Mouse (Mus musculus) right cerebral cortex, postnatal 25 days (tissue): ENCODE results near the gene Map3k5.

Experiments used
- DNase-seq: peaks from one replicate; pipeline ENCODE4 v3.0.0; 2022

Gene Map3k5

DNA sequence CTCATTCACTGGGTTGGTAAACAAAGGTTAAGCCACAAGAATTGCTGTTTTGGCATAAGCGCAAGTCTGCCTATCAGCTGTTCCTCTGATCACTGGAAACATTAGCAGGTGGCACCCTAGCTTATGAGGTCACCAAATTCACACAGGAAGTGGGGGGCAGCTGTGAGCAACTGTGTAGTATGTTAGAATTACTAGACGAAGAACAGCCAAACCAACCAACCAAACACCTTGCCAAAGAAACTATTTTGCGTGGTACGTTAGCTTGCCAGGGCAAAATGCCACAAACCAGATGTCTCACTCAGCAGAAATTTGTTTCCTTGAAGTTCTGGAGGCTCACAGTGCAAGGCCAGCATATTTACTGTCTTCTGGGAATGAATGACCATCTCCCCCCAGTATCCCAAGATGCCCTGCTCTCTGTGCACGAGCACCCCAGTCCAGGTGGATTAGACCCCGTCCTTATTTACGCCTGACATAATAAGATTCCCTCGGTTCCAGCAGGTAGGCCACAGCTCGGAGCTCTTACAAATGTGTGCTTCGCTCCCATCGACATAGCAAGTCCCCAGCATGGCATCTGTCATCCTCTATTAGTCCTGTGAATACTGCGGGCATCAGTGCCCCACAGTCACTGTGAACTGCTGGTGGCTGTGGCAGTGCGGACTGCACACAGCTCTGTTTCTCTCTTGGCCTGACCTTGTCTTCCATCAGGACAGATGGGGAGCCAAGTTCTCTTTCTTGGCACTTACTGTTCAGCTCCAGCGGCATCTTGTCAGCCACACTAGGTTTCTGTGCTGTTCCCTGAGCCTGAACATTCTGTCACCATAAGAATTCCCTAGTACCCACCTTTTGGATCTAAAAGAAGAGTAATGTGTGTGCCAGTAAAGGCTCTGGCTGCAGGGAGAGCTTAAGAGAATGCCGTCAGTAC lies 185.5 kb downstream of the Map3k5 start:
- no peak for DNase-seq

- DNase-seq = no peak
Observed at GRCm38 (mm10) chr10:20121981-20122380, 187.7 kb downstream of the Map3k5 start.

DNA sequence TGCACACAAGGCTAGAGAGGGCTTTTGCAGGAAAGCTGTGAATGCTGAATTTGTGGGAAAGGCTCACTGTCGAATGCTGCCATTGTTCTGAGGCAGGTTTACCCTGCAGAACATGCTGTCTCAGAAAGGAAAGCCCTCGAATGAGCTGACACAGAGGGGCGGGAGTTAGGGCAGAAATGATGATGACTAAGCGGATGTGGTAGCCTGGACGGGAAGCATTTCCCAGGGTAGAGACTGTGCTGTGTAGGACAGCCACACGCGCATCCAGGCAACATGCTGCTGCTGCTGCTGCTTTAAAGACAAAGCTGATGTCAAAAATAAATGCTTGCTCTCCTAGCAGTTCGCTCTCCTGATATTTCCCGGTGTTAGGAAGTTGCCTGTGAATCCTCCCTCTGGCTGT lies 189.1 kb downstream of the Map3k5 start:
- DNase-seq = no peak

DNA sequence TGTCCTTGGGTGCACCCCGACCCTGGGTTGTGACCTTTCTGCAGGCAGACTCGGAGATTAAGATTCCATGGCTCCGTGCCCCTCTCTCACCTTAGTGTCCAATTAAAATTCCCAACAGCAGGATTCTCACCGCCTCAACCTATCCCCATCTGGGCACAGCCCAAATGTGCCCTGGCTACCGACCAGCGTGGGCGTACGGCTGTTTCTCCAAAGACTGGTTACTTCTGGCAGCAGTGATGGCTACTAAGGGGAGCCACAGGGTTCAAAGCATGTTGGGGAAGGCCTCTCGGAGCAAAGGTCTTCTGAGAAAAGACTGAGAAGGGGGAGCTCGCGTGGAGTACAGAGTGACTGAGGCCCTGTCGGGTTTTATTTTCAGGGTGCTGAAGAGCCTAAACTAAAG lies 190.3 kb downstream of the Map3k5 start:
- no peak for DNase-seq

- peak; percentile 46 for DNase-seq
Observed at GRCm38 (mm10) chr10:20125226-20125625, 191.0 kb downstream of the Map3k5 start.

DNA sequence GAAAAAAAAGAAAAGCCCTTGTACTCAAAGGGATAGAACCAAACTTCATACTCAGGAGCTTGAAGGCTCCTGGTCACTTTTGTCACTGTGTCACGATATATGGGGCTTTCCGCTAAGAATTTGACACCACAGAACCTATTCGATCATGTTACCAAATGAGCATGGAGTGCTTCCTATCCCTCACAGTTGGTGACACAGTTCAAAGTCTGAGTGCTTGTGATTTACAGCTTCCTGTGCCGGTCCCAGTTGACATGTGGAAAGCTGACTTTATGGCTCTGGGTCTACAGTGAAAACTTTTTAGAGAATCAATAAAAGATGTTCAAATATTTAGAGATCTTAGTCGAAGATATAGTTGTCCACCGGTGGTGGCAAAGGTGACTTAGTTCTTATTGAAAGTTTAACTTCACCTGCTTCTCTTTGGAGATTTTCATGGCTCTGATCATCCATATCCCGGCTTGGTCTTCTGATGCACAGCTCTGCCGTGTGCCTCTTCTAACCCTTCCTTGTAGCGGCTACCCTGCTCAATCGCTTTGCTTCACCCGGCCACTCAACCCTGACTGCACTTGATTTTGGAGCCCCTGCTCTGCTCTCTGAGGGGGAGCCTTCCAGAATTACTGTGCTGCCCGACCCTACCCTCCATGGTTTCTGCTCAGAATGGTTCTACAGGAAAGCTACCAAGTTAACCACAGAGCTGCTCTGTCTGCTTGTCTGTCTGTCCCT lies 198.8 kb downstream of the Map3k5 start:
- DNase-seq = no peak

- DNase-seq = no peak
Observed at GRCm38 (mm10) chr10:20135350-20136058, 201.2 kb downstream of the Map3k5 start.

GRCm38 (mm10) chr10:20136505-20136904 lies 202.2 kb downstream of the Map3k5 start:
- no peak for DNase-seq

- no peak for DNase-seq
Observed at GRCm38 (mm10) chr10:20141376-20141775, 207.1 kb downstream of the Map3k5 start.

DNA sequence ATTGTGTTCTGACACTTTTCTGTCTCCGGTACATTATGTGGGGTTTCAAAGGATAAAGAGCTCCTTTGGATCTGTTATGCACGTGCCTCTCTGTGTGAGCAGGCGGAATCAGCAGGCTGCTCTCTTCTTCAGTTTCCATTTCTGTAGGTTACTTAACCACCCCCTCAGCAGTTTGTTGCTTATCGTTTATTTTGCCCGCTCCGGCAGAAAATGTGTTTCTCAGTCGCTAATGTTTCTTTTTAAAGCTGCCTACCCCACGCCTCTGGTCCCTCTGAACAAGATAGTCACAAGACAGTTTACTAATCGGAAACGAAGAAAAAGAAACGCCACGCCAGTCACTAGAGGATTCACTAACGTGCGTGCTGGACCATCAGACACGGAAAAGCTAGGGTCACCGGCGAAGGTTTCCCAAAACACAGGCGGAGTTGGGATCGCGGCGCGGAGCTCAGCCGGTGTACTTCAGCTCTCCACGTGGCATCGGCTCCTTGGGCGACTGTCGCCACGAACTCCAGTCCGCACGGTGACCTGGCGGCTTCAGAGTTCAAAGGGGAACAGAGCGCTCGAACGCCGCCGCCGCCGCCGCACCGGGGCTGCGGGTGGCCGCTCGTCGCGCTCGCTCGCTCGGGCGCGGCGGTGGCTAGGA lies 214.0 kb downstream of the Map3k5 start, which contains the start of gene Map7:
Gene Map7, plus strand, starts transcription at position 342 of the 643 bp plus-strand sequence.
- DNase-seq = peak; percentile 40

- peak; percentile 61 for DNase-seq
Observed at GRCm38 (mm10) chr10:20148773-20149120, 214.5 kb downstream of the Map3k5 start.

DNA sequence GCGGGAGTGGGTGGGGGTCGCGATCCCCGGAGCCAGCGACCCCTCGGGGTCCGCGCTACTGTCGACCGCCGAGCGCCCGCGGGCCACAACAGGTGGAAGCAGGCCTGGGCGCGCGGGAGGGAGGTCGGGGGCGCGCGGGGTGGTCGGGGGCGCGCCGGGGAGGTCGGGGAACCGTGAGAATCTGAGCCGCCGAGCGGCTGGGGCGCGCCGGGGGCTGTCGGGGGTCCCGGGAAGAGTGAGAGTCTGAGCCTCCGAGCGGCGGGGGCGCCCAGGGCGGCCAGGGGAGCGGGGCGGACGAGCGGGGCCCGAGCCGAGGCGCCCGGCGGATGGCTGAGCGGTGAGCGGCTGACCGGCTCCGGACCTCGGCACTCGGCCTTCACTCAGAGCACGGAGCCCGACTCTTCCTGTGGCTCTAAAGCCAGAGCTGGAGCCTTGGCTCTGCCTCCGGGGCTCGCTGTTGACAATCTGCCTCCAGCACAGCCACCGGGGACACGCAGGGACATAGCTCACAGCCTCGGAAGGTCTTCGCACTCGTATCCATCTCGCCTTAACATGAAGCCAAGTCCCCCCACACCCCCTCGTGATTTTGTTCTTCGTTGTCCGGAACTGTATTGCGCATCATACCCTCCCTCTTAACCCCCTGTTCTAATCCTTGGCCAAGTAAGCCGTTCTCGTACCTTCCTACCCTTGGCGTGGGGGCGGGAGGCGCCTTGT lies 215.0 kb downstream of the Map3k5 start:
- peak; percentile 70 for DNase-seq

DNA sequence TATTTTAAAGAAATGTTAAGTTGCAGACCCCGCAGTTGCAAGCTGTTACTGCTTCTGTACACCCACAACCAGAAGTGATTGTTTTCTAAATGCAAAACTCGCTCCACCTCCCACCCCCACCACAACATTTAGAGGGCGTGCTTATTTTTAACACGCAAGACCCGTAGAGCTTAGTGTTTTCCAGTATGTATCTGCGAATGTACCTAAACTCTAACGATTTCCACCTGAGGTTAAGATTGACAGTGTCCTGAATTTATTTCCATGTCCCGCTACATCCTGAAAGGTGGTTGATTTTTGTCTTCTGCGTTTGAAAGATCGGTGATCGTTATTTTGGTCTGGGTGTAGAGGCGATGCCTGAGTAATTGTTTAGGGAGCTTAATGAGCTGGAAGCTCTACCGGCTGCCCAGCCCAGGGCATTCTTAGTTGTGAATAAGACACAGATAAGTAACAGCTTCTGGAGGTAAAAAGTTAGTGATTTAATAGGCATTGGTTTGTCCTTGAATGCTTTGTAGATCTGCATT lies 215.6 kb downstream of the Map3k5 start:
- DNase-seq = no peak

DNA sequence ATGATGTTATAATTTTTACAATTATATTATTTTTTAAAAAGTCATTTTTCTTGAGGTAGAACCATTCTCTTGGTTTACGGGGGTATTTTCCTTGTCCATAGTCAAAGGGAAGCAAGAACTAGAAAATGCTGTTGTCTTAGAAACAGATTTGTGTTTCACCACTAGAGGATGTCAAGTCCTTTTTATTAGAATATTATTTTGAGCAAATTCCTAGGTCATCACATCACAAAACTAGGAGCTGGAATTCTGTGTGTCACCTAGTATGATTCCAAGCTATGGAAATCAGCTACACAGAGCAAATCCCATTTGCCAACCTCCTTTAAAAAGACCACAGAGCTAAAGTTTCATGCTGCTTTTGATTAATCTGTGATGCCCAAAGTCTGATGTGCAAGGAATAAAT lies 217.9 kb downstream of the Map3k5 start:
- no peak for DNase-seq

DNA sequence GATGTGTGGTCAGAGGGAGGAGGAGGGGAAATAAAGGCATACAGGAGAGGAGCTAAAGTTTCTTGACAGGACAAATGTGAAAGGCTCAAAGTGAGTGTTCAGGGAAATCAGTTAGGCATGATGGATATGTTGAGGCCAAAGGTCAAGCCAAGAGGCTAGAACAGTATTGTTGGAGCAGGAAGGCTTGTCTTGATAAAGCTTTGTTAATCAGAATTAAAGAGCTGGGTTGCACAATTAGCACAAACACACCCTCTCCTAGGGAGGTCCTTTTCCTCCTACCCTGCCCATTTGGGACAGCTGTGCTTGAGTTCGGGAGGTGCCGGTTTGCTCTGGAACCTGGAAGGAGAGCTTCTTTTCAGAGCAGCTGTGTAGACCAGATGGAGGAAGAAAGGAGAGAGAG lies 219.2 kb downstream of the Map3k5 start:
- DNase-seq = no peak

- no peak for DNase-seq
Observed at GRCm38 (mm10) chr10:20155401-20155800, 221.1 kb downstream of the Map3k5 start.

- DNase-seq = no peak
Observed at GRCm38 (mm10) chr10:20157021-20157726, 222.9 kb downstream of the Map3k5 start.

DNA sequence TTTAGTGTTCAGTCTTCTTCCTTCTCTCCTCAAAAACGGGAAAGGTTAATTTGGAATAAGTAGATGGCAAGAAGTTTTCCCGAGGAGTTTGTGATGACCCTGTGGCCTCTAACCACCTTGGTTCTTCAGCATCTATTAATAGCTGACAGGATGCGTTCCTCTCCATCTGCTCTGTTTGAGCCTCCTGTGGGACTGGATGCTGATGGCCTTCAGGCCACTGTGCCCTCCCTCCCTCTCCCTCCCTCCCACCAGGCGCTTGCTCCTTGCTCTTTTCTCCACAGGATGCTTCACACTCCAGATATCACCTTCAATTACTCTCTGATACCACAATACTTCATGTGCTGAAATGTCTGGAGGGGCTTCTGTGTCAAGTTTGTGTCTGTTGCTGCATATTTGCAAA lies 224.5 kb downstream of the Map3k5 start:
- DNase-seq = no peak

DNA sequence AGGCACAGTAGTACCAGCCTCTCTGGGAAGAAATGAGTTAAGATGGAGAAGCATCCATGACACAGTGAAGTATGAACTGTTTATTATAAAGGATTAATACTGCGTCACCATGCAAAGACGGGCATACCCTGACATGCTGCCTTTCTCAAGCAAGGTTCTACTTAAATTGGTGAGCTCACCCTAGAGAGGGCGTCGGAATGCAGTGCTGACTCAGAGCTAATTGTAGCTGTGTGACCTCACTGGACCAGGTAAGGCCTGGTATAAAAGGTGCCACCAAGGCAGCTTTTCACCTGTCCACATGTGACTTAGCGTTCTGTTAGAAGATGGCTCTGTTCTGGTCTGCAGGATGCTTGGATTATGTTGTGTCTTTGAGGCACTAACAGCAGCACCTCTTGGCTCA lies 225.0 kb downstream of the Map3k5 start:
- DNase-seq = no peak

DNA sequence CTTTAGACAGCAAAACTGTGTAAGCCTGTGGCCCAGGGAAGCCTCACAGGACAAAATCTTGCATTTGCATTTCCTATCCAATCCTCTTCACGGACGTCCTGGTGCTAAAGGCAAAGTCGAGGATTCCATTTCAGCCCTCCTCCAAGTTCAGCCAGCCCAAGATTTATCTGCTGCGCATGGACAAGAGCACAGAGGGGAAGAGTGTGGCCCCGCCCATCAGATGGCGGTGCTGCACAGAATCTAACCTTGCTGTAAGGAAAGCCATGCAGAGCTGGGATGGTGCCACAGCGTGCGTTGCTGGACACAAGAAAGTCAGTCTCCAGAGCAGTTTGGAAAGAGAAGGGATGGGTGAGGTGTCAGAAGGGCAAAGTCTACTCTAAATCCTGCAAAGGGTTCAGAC lies 226.6 kb downstream of the Map3k5 start:
- no peak for DNase-seq

GRCm38 (mm10) chr10:20164810-20165209 lies 230.5 kb downstream of the Map3k5 start:
- no peak for DNase-seq
